Mouse (Mus musculus) ES-Bruce4 (cell line): Measurements from ENCODE around the gene Card19.

Experiments used
- CTCF ChIP-seq: IDR thresholded peaks from one replicate; pipeline ENCODE4 v1.8.1; 2011; ENCODE audit warnings: low read depth, low read length
- EP300 ChIP-seq: IDR thresholded peaks from 2 replicates; pipeline ENCODE4 v1.6.1; 2011; ENCODE audit warnings: low read depth, low read length; ENCODE audit not compliant: insufficient read depth
- POLR2A ChIP-seq: IDR thresholded peaks from one replicate; pipeline ENCODE4 v1.8.1; 2011; ENCODE audit warnings: low read length; ENCODE audit not compliant: insufficient read depth

DNA sequence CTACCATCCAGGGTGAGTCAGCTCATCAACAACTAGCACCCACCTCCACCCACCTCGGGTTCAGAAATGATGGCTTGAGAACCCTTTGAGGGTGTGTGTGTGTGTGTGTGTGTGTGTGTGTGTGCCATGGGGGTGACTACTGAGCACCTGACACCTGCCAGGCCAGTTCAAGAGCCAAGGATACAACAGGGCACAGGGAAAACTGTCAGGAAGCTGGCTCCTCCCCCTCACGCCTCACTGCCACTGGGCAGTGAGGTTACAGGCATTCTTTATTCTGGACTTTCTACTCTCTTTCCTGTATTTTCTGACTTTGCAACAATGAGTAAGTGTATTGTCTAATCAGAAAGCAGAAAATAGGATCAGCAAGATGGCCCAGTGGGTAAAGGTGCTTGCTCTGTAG, 33.8 kb upstream of the Card19 start:
- TF ChIP-seq POLR2A (no peak), CTCF (no peak), EP300 (no peak)
